16 mouse cellular contexts compared by ENCODE assay signal in genomic region chr13:92987691-92988090, GRCm38 (mm10).
DNase-seq lines count a peak whose midpoint lies in the region; ATAC-seq and TF ChIP-seq lines count a peak whose summit lies in the region.
"Had no signal": no experiment of that assay in that cellular context is flagged by ENCODE, and none has a peak within 500 bp of the region (broad histone marks: within the 10 kb centered on the region; RNA-seq: fewer than 3 reads in every experiment).

No protein-coding gene starts in this region.

- H3K9ac ChIP-seq in forebrain, embryonic 15.5 days (replicated peaks) = no peak overlapping the region
- H3K9ac ChIP-seq in forebrain, embryonic 13.5 days = no peak overlapping the region
- H3K9ac ChIP-seq: embryonic facial prominence, embryonic 15.5 days had no signal

- intact Hi-C loops in left cerebral cortex, adult 2 months (cut with DNase I) = loop anchor here (1.0 to 10.0 kb wide), 7 partner anchors 71 to 730 kb away; partner anchors contain the start of gene Cmya5
- intact Hi-C loops in left cerebral cortex, postnatal 4 days (cut with DNase I) = loop anchor here (10.0 kb wide), 2 partner anchors 87 to 257 kb away; no protein-coding TSS in a partner anchor

- TF ChIP-seq CTCF in left cerebral cortex, adult 2 months (IDR thresholded peaks at IDR 0.05) = no peak
- TF ChIP-seq CTCF in cortical plate, adult 2 months (IDR thresholded peaks at IDR 0.05; ENCODE audit: extremely low read depth, insufficient read depth, low read length) = no peak

- no peaks in the 10 kb centered on the region for H3K27me3 ChIP-seq in forebrain, embryonic 15.5 days
- H3K27me3 ChIP-seq in forebrain, embryonic 13.5 days = no peaks in the 10 kb centered on the region
- H3K27me3 ChIP-seq: embryonic facial prominence, embryonic 15.5 days; heart, embryonic 13.5 days had no signal

- no peak overlapping the region for H3K4me2 ChIP-seq in forebrain, embryonic 15.5 days (replicated peaks)
- no peak overlapping the region for H3K4me2 ChIP-seq in forebrain, embryonic 13.5 days

- TF ChIP-seq POLR2A in cortical plate, adult 2 months (IDR thresholded peaks at IDR 0.05; ENCODE audit: extremely low read depth, insufficient read depth, low read length) = no peak

- H3K27ac ChIP-seq in forebrain, embryonic 15.5 days (replicated peaks) = no peak overlapping the region
- no peak overlapping the region for H3K27ac ChIP-seq in forebrain, embryonic 13.5 days
- H3K27ac ChIP-seq in left cerebral cortex, adult 2 months = peak overlapping the region; percentile 79
- H3K27ac ChIP-seq in cortical plate, adult 2 months (ENCODE audit: insufficient read depth, low read length) = peak overlapping the region; percentile 93
- H3K27ac ChIP-seq: embryonic facial prominence, embryonic 15.5 days; heart, embryonic 13.5 days; kidney, postnatal 0 days had no signal

- no peaks in the 10 kb centered on the region for H3K36me3 ChIP-seq in forebrain, embryonic 15.5 days
- H3K36me3 ChIP-seq in forebrain, embryonic 13.5 days (ENCODE audit: poor library complexity, severe bottlenecking) = no peaks in the 10 kb centered on the region
- H3K36me3 ChIP-seq: embryonic facial prominence, embryonic 15.5 days; G1E; heart, embryonic 13.5 days had no signal

- 0 out of 2 replicates have a peak, but pooled peaks have one; percentile 36 for ATAC-seq in forebrain, embryonic 15.5 days (replicated peaks)
- no peak for ATAC-seq in forebrain, embryonic 13.5 days
- ATAC-seq: intestine, embryonic 16.5 days had no signal

- peak in 1 of 2 experiments; percentile 23 for DNase-seq in left cerebral cortex, adult 2 months (ENCODE audit: extremely low spot score in 1 of 2, low spot score in 2 of 2)
- DNase-seq in left cerebral cortex, postnatal 4 days = no peak
- peak; percentile 67 for DNase-seq in adrenal gland, adult 2 months
- no peak for DNase-seq in MN1 (ENCODE audit: low spot score)
- no peak for DNase-seq in yolk sac, embryonic 10.5 days (ENCODE audit: low spot score)
- DNase-seq: gastrocnemius, postnatal 25 days; lung, adult 2 months; lung, postnatal 4 days had no signal

- H3K4me1 ChIP-seq in forebrain, embryonic 15.5 days = peaks cover 4% of the 10 kb centered on the region; the same call in 1 of the 2 replicates
- H3K4me1 ChIP-seq in forebrain, embryonic 13.5 days = 0 out of 2 replicates have a peak, but pooled peaks cover 2% of the 10 kb centered on the region
- peaks cover 4% of the 10 kb centered on the region; the same call in 1 of the 2 replicates for H3K4me1 ChIP-seq in cortical plate, adult 2 months (ENCODE audit: control insufficient read depth, insufficient read depth, low read length)

- H3K4me3 ChIP-seq in forebrain, embryonic 15.5 days = no peak overlapping the region
- no peak overlapping the region for H3K4me3 ChIP-seq in forebrain, embryonic 13.5 days
- H3K4me3 ChIP-seq in left cerebral cortex, adult 2 months = no peak overlapping the region
- H3K4me3 ChIP-seq in cortical plate, adult 2 months (ENCODE audit: insufficient read depth, low read length) = no peak overlapping the region

- 89% methylated on average over 6 of the region's 6 CpGs for WGBS in forebrain, embryonic 15.5 days
- WGBS in forebrain, embryonic 13.5 days = 89% methylated on average over 6 of the region's 6 CpGs

- no peaks in the 10 kb centered on the region for H3K9me3 ChIP-seq in forebrain, embryonic 15.5 days
- no peaks in the 10 kb centered on the region; the same call in 1 of the 2 replicates for H3K9me3 ChIP-seq in forebrain, embryonic 13.5 days (replicated peaks)
- H3K9me3 ChIP-seq: embryonic facial prominence, embryonic 15.5 days; G1E; heart, embryonic 13.5 days had no signal

Comparison
In these comparisons a context has a peak if more than half of its experiments do, and no peak if none do; other contexts are left out.
1. H3K27ac ChIP-seq: peak in left cerebral cortex, adult 2 months (single experiment) and cortical plate, adult 2 months (single experiment); none in forebrain, embryonic 15.5 days (single experiment) and forebrain, embryonic 13.5 days (single experiment).